Mouse (Mus musculus) left cerebral cortex, postnatal 10 days (tissue): ENCODE results near the gene Gimd1. TPM values are rescaled to one million over a fixed set of nuclear protein-coding genes. Genes with fewer than 3 reads are reported as not detected.

Source experiments
- DNase-seq, 2 experiments: peaks; one replicate each; pipeline ENCODE4 v3.0.0; 2021 to 2022; ENCODE audit warnings: low spot score in 2 of 2, mixed read lengths in 1 of 2; ENCODE audit errors: extremely low spot score in 1 of 2
- intact Hi-C: fragments of 180-260 bp; cut with DNase I; formaldehyde crosslinking; loops from one replicate; pipeline ENCODE4 v1.15.1; 2025
- total RNA-seq, 2 experiments: library from RNA; stranded (reverse); gene quantifications; 2 replicates each; pipeline ENCODE4 v1.2.3; 2021

Gimd1 gene
- total RNA-seq, 2 experiments from 2014 or later, result not detected

GRCm38 (mm10) chr3:132684231-132684928 lies 54.8 kb downstream of the Gimd1 start, which contains the start of gene Aimp1:
TSS of gene Aimp1 (minus strand) at chr3:132684370.
- intact Hi-C loops, result no loop called here
- DNase-seq, result no peak

Other genes starting within 250 kb of the Gimd1 start
- gene Tbck, start 54.3 kb downstream of the Gimd1 start, total RNA-seq, result 10 to 100 TPM; 35.3 to 36.6 TPM
- 10 to 100 TPM; 45.0 to 45.6 TPM for gene Aimp1, start 54.5 kb downstream of the Gimd1 start, total RNA-seq